Mouse (Mus musculus): ENCODE measurements around the gene Rbm38. TPM values are rescaled to one million over a fixed set of nuclear protein-coding genes. Genes with fewer than 3 reads are reported as not detected.

The Rbm38 gene
- 249 TPM for total RNA-seq (2023)

DNA sequence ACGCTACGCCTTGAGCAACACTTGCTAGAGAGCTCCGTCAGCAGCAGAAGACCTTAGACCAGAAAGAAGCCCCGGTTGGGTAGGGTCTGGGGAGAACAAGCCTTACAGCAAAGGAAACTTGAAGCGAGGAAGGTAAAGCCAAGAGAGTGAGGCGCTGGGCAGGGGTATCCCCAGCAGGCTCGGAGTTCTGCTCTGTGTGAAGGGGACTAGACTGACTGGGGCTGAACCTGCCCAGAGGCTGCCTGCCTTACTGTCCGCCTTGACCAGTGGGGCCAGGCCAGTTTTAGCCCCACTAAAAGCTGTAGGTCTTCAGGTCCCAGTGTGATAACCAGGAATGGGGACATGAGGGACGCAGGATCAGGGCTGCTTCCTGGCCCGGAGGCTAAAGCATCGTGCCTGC, at the start of gene Rbm38:
Gene Rbm38, plus strand, starts transcription at position 69 of the 400 bp plus-strand sequence.

DNA sequence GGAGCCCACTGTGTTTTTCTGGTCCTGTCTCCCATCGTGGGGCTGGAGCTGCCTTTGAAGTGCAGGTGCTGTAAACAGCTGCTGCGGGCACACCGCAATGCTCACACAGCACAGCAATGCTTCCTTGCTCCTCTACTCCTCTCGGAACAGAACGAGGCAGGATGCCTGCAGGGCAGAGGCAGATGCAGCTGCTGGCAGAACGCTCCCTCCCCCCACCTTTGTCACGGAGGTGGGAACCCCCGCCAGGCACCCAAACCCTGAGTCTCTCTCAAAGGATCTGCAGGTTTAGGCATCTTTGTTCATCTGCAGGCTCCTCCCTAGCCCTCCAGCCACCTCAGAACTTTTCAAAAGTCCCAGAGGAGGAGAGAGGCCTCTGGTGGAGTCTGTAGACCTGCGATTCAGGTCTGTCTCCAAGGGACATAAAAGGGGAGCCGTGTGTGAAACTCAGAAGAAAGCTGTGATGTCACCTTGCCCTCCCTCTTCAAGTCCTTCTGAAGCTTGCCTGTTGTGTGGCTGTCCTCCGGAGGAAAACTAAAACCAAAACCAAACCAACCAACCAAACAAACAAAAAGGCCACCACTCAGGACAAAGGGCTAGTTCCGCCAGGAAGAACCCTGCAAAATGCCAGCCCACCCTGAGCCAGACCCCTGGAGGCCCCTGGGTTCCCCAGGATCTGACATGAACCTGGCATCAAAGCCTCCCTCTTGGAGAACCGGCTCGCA, 42.7 kb upstream of the Rbm38 start, which contains the start of gene Spo11:
Gene Spo11, plus strand, starts transcription at position 292 of the 722 bp plus-strand sequence.

DNA sequence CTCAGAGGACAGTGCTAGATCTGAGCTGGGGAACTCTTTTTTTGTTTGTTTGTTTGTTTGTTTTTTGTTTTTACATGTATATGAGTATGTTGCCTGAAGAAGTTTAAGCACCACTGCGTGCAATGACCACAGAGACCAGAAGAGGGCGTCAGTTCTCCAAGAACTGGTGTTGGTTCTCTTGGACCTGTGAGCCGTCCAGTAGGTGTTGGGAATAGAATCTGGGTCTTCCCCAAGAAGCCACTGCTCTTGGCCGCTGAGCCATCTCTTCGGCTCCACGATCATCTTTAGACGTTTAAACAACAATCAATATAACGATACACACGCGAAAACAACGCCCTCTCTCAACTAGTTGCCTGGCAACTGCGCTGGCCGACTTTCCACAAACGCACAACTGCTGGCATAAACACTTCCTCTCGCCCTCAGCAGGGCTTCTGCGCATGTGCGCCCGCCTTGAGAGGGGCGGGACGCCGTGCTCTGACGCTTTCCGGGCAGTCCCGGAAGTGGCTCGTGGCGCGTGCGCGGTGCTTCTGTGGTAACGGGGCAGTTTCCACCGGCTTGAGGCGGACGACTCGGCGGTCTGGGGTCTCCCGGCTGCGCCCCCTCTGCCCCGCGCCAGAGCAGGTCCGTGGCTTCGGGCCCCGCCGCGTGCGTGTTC, 20.5 kb upstream of the Rbm38 start, which contains the start of gene Rae1:
Gene Rae1, plus strand, starts transcription at position 488 of the 655 bp plus-strand sequence.

Other genes starting within 250 kb of the Rbm38 start
- gene Bmp7, start 80.2 kb upstream of the Rbm38 start, total RNA-seq (2023): 0.18 TPM
- gene Spo11, start 42.8 kb upstream of the Rbm38 start, total RNA-seq (2023): 0.86 TPM
- 118 TPM for gene Rae1, start 20.4 kb upstream of the Rbm38 start, total RNA-seq (2023)
- gene Ctcfl, start 99.0 kb downstream of the Rbm38 start, total RNA-seq (2023): not detected
- gene Pck1, start 132.6 kb downstream of the Rbm38 start, total RNA-seq (2023): not detected
- gene Zbp1, start 198.4 kb downstream of the Rbm38 start, total RNA-seq (2023): 69.3 TPM

All from CD8-positive naive resting alpha-beta T cell, adult 57 days (primary cell).